Mouse (Mus musculus): Measurements from ENCODE around the gene Laptm5. TPM values are rescaled to one million over a fixed set of nuclear protein-coding genes. Genes with fewer than 3 reads are reported as not detected.

Gene Laptm5
- total RNA-seq, 2 experiments from 2014 or later: 3.1 to 6.7 TPM

Other genes starting within 250 kb of the Laptm5 start
- 10 to 100 TPM; 31.1 to 36.4 TPM for gene Pum1, start 249.8 kb upstream of the Laptm5 start, total RNA-seq (2021)
- gene Sdc3, start 120.6 kb upstream of the Laptm5 start, total RNA-seq (2021): 10 to 100 TPM; 12.6 to 14.4 TPM
- gene Matn1, start 31.3 kb downstream of the Laptm5 start, total RNA-seq (2021): not detected

Measured in gastrocnemius, postnatal 25 days (tissue).